Mouse (Mus musculus) cerebellum, postnatal 25 days (tissue): Measurements from ENCODE around the gene Glra1.

Source experiments
- DNase-seq, 2 experiments: peaks; one replicate each; pipeline ENCODE4 v3.0.0; 2021; ENCODE audit warnings: mixed read lengths in 2 of 2

Glra1 gene

DNA sequence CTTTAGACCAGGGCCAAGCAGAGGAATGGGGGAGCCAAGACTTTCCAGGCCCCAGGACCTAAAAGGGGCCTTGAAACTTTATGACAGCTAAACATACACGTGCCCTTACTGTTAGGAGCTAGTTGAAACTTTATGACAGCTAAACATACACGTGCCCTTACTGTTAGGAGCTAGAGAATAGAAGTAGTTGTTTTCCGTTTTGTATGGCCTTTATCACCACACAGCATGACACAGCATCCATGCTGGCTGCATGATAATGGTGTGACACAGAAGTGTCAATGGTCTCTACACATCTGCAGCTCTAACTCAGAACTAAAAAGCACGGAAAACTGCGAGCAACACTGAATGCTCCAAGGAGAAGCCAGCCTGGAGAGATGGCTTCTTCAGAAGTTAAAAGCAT is 90.3 kb downstream of the Glra1 start:
- DNase-seq = no peak

DNA sequence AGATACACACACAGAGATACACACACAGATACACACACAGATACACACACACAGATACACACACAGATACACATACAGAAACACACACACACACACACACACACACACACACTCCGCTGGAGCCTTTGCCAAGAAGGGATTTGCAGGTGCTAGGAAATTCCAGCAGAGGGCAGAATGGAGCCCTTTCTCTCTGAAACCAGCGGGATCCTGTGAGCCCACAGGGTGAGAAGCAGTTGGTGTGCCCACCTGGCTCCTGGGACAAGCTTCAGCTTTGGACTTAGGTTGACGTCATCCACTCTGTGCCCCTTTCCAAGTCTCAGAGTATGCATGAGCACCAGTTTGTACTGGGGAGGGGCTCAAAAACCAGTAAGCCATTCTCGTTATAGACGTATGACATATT is 96.6 kb downstream of the Glra1 start:
- DNase-seq = no peak

DNA sequence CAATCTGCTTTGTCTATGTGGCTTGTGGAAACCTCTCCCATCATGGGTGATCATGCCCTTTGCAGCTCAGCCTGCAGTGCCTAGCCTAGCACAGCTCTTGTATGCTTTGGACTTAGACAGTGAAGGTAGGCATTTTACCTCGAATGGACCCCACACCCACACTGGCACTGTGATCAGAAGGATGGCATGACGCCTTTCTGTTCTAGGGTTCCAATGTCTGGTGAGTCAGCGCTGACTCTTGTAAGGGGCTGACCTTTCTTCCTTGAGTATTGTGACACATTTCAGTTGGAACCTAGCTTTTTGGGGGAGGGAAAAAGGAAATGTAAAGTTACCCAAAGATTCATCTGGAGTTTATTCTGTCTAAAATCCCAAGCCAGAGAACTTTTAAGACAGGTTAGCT is 102.5 kb downstream of the Glra1 start:
- no peak for DNase-seq

DNA sequence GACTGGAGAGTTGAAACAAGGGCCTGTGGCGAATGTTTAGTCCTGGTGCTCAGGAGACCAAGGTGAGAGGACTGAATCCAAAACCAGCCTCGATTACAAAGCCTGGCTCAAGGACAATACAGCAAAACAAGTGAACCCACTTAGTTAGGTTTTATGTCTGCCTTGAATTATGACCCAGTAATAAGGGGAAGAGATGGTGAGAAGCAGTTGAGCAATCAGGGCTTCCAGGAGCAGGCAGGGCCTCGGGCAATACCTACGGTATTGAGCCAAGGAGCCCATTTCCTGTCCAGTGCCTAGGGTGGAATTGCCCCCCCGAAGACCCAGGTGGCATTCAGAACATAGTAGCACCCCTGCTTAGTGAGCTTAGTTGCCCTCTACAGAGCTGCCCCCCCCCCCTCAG is 105.1 kb downstream of the Glra1 start:
- no peak for DNase-seq

DNA sequence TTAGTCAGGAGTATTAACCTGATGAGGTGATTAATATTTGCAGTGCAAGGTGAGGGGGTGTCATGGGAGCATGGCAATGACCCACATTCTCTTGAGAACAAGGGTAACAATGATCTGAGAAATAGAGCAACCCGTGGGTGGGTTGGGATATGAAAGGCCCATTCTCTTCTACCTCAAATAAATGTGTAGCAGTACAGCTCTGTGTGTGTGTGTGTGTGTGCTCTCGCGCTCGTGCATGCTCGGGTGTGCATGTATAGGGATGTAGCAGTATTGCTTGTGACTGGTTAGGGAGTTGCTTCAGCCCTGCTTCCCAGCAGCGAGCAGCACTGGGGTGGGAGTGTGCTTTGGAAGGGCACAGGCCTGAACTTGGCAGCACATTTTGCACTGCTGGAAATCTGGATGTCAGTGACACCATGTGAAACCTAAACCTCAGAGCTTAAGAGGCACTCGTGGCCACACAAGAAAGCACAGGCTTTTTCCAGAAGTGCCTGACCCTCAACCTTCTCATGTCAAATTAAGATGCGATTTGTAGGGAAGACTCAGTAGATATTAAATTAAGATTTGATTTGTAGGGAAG is 106.0 kb downstream of the Glra1 start:
- DNase-seq = no peak

DNA sequence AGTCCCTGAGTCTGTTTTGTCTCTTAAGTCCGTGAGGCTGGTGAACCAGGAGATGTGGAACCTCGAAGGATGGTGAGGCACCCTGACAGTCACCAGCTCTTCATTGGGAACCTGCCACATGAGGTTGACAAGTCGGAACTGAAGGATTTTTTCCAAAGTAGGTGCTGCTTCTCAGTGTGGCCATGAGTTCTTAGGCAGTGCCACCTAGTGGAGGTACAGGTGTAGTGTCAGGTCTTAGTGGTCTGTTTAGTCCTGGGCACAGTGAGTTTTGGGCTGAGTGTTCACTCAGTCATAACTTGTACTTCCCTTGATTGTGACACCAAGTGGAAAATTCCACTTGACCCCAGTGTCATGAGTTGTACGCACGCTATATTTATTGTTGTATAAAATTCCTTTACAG is 110.1 kb downstream of the Glra1 start:
- peak; percentile 29 to 60 for DNase-seq

DNA sequence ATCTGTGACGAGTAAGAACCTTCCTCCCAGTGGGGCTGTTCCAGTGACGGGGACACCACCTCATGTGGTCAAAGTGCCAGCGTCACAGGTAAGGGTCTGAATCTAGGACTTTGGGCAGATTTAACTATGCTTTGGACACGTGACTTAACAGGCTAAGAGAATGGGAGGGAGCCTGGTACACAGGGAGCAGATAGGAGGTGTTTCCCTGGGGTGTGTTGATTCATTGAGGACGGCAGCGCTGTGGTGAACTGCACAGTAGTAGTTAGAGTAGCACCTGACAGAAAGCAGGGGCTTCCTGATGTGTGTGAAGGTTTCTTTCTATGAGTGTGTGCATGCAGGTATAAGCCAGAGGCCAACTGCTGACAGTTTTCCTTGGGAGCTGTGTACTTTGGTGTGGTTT is 111.8 kb downstream of the Glra1 start:
- no peak for DNase-seq

DNA sequence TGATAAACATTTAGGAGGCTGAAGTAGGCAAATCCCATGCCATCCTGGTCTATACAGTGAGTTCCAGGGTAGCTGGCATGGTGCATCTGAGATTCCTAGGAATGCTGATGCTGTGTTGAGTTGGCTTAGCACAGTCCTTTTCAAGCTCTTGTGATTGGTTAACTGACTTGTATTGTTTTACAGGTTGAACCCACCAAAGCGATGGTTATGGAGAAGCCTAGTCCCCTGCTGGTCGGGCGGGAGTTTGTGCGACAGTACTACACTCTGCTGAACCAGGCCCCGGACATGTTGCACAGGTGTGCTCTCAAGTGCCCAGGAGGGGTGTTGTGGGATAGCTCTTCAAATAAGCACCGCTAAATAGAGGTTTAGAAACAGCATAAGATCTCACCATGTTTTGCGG is 122.6 kb downstream of the Glra1 start:
- no peak for DNase-seq

DNA sequence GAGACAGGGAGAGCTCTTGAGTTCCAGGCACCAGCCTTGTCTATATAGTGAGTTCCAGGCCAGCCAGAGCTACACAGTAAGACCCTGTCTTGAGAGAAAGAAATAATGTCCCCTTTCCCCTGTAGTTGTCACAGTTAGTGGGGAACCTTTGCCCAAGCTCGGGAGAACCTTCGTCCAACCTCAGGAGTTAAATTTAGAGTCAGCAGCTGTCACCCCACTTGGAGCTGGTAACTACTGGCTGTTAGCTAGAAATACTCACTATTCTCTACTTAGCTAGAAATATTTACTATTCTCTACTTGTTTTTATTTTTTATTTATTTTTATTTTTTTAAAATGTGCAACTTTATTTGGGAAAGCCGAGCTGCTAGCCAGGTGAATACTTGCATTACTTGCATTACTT is 134.8 kb downstream of the Glra1 start:
- no peak for DNase-seq

DNA sequence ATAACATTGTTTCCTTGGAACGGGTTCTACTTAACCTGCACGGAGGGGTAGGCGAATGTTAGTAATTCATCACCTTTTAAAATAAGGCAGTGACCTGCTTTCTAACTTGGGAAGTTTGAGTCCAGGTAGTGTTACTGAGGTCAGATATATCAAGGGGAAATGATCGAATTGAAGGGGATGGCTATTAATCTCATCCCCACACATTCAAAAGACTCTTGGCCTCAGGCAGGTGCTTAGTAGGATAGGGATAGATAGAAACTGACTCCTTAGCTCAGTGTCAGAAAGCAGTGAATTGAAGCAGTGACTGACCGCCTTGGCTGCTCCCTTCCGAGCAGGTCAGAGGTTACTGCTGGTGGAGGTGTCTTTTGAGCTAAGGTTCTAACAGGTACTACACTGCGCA is 136.5 kb downstream of the Glra1 start:
- DNase-seq = no peak

DNA sequence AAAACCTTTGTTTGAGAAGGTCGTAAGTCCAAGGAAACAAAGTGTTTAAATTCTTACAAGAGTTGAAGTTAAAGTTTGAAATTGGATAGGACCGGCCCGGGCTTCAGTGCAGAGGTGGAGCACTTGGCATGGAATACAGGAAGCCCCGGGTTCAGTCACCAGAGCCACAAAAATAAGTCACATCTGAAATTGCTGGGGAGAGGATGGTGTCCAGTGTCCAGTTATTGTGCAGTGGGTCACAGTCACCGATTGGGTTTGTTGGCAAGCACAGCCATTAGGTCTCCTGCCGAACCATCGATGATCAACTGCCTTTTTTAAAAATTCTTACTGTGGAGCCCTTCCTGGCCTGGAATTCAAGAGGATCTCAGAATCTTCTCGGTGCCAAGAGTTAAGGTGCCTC is 137.2 kb downstream of the Glra1 start:
- DNase-seq = no peak

DNA sequence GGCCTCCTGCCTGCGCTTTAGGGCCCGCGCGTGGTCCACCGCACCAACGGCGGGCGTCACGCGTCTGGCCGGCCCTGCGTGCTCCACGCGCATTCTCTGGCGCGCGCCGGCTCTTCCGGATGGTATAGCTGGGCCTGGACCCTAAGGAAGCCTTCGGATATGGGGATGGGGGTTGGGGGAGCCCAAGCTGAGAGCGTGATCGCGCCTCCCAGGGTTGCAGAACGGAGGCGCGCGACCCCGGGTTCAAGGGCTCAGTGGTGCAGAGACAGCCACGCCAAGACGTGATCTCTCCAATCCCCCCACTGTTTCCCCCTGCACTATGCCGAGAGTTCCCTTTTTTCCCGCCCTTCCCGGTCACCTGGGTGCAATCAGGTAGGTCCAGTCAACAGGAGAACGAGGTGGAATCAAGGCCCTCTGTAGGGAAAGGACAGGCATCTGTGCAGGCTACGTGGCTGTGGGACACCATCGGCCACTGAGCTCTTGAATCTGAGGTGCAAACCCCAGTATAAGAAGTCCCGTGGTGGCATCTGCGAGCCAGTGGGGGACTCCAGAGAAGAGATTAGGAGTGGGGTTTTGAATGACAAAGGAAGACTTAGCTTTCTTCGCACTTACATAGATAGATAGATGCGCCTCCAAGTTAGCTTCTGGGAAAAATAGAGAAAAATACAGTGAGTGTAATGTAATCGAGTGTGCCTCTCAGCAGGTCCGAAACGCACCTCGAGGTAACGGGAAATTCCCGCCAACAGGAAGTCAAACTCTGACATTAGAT is 137.9 kb downstream of the Glra1 start:
- DNase-seq = no peak

DNA sequence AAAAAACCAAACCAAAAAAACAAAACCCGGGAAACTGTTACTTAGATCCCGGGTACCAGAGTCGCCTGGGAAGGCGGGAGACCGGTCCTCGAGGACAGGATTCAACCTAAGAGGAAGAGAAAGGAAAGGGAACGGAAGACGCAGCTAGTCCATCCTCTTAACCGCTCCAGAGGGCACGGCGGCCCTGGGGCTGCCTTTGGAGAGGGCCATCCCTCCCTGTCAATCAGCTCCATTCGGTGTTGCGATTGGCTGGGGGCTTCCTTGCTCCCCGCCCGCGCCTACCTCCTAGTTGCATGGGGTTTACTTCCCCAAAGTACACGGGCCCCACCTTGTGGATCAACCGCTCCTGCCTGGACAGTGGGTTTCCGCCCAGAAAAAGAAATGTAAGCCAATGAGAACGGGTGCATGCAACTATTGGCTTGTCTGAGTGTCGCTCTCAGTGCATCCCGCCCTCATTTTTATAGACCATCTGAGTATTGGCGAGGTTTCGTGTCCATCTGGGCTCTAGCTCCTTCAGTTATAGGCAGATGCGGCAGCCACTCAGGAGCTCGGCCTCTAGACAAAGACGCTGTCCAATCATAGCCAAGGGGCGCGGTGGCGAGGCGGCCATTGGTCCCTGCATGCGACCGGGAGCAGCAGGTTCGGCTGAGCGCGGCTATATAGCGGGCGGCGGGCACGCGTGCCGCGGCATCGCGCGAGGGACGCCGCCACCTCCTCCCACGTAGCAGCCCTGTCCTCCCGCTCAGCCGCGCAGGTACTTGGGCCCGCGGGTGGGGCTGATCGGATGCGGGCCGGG is 138.8 kb downstream of the Glra1 start, which contains the start of gene G3bp1:
Gene G3bp1 (plus strand): TSS at position 638 of the 796 bp plus-strand sequence.
- DNase-seq = peak; percentile 99

DNA sequence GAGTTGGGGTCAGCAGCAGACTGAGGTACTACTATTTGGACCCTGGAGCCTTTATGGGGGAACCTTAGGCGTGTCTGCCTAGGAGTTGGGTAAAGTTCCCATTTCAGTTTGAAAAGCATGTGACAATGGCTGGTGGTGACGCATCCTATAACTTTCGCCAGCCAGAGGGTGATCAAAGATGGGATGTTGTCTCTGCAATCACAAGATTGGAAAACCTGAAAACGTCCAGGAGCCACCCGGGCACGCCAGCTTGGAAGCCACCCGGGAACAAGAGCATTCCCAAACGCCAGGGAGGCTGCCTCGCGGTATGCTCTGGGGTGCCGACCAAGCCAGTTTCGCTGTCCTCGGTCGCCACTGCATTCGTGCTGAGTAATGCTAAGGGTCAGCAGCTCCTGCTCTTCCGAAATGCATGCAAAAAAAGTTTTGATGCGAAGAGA is 139.4 kb downstream of the Glra1 start:
- no peak for DNase-seq

DNA sequence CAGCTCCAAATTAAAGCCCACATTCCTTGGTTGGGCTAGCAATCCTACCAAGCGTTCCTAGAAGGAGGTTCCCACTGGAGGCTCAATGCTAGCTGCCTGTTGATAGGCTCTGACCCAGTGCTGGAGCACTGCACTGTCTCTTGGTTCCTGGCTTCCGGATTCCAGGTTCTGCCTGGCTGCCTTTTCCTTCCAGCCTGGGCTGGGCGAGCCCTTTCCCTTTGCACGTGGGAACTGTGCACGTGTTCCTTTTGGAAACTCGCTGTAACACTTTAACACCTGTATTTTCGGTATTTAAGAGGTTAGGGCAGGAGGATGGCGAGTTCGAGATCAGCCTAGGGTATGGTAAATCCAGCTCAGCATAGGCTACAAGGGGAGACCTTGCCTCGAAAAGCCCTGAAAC is 140.0 kb downstream of the Glra1 start:
- peak in 1 of 2 experiments; percentile 23 for DNase-seq

DNA sequence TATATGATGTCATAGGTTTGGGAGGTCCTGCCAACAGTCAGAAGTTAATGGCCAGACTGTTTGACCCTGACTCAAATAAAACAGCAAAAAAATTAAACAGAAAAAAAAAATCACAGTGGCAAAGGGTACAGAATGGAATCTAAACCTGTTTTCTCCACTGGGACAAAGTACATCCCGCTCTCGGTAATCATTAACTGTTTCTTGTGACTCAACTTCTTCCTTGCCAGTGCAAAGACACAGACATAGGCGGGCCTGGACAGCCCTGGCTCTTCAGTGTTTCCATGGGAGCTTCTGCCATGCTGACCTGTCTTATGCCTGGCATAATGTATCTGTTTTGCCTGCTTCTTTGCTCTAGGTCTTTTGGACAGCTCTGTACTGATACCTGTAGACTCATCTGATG is 142.8 kb downstream of the Glra1 start:
- no peak for DNase-seq

DNA sequence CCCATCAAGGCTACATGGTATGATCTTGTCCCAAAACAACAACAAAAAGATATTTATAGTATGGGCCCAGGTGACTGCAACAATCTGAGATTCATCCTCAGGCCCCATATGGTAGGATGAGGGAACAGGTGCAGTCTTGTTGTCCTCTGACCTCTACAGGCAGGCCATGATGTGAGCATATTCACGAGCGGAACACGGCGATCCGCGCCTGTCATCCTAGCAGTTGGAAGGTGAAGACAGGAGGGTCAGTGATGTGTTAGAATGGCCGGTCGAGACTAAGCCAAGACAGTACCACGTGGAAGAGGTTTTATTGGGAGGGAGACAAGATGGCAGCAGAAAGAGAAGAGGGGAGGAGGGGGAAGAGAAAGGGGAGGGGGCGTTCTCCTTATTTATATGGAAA is 143.3 kb downstream of the Glra1 start:
- no peak for DNase-seq
